Mouse (Mus musculus): ENCODE results near the gene Hoxb3. TPM values are rescaled to one million over a fixed set of nuclear protein-coding genes. Genes with fewer than 3 reads are reported as not detected.

Gene Hoxb3
- polyA plus RNA-seq, 1 experiment from 2014 or later = 0.11 TPM

GRCm38 (mm10) chr11:96290705-96291355, 32.3 kb upstream of the Hoxb3 start:
- whole genome bisulfite sequencing = 2% methylated on average over 17 of the region's 17 CpGs

DNA sequence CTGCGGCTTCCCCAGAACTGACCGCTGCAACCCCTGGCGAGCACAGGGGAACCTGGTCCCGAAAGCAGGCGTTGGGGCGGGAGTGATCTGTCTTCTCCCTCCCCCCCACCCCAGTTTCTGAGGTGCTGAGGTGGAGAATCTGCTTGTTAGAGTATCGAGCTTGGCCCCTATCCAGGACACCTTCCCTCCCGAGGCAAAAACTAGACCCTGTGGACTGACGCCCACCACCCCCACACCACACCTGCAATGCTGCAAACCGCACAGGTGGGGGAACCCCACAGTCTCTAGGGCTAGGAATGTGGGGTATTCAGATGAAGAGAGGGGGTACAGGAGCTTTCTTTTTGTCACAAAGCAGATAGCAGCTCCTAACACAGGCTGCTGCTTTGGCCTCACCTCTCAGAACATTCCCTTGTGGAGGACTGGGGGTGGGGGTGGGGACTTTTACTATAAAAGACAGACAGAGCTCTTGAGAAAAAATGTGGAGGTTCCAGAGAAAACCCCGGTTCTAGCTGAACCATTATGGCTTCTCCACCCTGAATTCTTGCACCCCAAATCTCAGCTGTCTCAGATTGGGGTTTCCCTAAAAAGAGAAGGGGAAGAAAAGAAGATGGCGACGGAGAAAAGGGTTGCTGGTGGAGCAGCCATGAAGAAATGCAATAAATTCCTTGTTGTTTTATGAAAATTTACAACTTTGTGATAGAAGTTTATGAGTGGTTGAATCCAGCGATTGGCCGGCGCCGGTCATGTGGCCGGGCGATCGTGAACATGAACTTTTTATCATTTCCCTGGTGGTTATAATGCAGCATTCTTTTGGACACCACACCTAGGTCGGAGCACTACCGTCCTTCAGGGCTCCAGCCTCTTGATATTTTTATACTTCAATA, 31.2 kb upstream of the Hoxb3 start, which contains the start of gene Hoxb6:
Gene Hoxb6 (plus strand): TSS at position 796 of the 884 bp plus-strand sequence.
- H3K4me1 ChIP-seq (replicated peaks) = 0 out of 2 replicates have a peak, but pooled peaks cover under 1% of the 10 kb centered on the region
- H3K9ac ChIP-seq (replicated peaks) = no peak within 1 kb of the TSS
- H3K27me3 ChIP-seq = peaks cover 98% of the 10 kb centered on the region
- H3K27ac ChIP-seq = no peak within 1 kb of the TSS
- WGBS = 2% methylated on average over 22 of the region's 22 CpGs
- H3K4me3 ChIP-seq (replicated peaks) = no peak within 1 kb of the TSS
- ATAC-seq = no peak
- no peaks in the 10 kb centered on the region for H3K36me3 ChIP-seq
- H3K4me2 ChIP-seq (replicated peaks) = no peak within 1 kb of the TSS
- no peaks in the 10 kb centered on the region for H3K9me3 ChIP-seq

More at GRCm38 (mm10) chr11:96290705-96291355, 32.3 kb upstream of the Hoxb3 start:
- ATAC-seq = no peak
- Histone ChIP-seq H3K9me3 (no peaks in the 10 kb centered on the region), H3K36me3 (no peaks in the 10 kb centered on the region), H3K4me1 (replicated peaks) (0 out of 2 replicates have a peak, but pooled peaks cover 4% of the 10 kb centered on the region), H3K4me3 (replicated peaks) (no peak overlapping the region), H3K27me3 (peaks cover 98% of the 10 kb centered on the region), H3K4me2 (replicated peaks) (no peak overlapping the region), H3K27ac (no peak overlapping the region), H3K9ac (replicated peaks) (no peak overlapping the region)

DNA sequence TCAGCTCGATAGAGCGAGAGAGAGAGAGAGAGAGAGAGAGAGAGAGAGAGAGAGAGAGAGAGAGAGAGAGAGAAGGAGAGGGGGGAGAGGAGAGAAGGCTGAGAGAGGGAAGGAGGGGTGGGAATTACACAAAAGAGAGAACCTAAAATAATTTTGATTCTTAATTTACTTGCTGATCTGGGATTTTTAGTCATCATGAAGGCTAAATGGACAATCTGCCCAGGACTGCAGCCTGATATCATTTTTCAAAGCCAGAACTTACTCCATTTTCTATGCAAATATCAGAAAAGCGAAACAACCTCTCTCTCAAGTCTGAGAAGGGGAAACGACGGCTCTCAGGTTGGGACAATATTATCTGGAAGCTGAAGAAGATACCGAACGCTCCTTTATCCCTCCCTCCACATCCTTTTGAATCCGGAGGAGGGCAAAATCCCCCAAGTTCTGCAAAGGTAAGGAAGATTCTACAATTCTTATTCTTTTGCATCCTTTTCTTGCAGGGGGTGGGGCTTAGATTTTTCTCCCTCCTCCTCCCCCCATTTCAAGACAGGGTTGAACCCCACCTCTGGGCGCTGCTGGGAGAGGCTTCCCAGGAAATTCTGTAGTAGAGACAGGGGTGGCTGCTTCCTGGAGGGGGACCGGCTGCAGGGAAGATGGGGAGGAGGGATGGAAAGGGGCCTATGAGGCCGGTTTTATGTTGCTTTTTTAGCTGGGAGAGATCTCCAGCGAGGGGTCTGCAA, 30.4 kb upstream of the Hoxb3 start:
- no peak for ATAC-seq
- Histone ChIP-seq H3K36me3 (no peaks in the 10 kb centered on the region), H3K9ac (replicated peaks) (no peak overlapping the region), H3K4me3 (replicated peaks) (no peak overlapping the region), H3K27ac (no peak overlapping the region), H3K27me3 (peaks cover 98% of the 10 kb centered on the region), H3K4me1 (replicated peaks) (no peaks in the 10 kb centered on the region), H3K4me2 (replicated peaks) (no peak overlapping the region), H3K9me3 (no peaks in the 10 kb centered on the region)
- under 1% methylated on average over 12 of the region's 12 CpGs for WGBS

GRCm38 (mm10) chr11:96293302-96293921, 29.7 kb upstream of the Hoxb3 start:
- Histone ChIP-seq H3K27ac (no peak overlapping the region), H3K4me2 (replicated peaks) (no peak overlapping the region), H3K4me1 (replicated peaks) (no peaks in the 10 kb centered on the region), H3K9me3 (no peaks in the 10 kb centered on the region), H3K36me3 (no peaks in the 10 kb centered on the region), H3K4me3 (replicated peaks) (no peak overlapping the region), H3K27me3 (peaks cover 98% of the 10 kb centered on the region), H3K9ac (replicated peaks) (no peak overlapping the region)
- under 1% methylated on average over 22 of the region's 22 CpGs for WGBS
- no peak for ATAC-seq

- Histone ChIP-seq H3K4me2 (replicated peaks) (no peak overlapping the region), H3K27me3 (peaks cover 98% of the 10 kb centered on the region), H3K4me3 (replicated peaks) (no peak overlapping the region), H3K9ac (replicated peaks) (no peak overlapping the region), H3K36me3 (no peaks in the 10 kb centered on the region), H3K27ac (no peak overlapping the region), H3K4me1 (replicated peaks) (0 out of 2 replicates have a peak, but pooled peaks cover 3% of the 10 kb centered on the region), H3K9me3 (no peaks in the 10 kb centered on the region)
- no peak for ATAC-seq
- WGBS = under 1% methylated on average over 32 of the region's 32 CpGs
These were observed 28.7 kb upstream of the Hoxb3 start for GRCm38 (mm10) chr11:96294245-96295091.

DNA sequence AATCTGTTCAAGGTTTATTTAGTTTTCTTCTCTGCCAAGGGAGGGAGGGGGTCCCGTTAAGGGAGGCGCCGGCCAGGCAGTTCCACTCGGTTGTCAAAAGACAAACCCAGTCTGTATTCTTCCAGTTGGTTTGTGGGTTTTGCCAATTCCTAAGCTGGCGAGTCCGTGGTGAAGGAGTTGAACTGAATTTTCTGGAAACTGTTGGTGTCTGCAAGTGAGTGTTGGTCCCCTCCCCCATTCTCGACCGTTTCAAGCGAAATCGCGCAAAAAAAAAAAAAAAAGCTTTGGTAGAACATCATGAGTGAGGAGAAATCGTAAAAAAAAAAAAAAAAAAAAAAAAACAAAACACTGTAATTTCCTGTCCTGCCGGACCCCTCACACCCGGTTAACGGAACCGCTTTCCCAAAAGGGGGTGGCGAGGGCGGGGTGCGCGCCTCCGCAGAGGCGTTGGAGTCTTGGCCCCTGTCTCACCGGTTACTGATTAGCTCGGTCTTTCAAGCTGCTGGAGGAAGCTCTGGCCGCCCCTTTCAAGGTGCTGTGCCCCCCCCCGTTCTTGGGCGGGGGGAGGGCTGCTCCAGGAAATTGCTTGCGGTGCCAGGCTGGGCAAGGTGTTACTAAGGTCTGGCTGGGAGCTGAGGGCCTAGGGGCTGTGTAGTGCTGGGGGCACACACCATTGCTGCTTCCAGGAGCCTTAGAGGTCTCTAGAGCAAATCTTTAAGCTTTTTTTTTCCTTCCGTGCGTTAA, 27.9 kb upstream of the Hoxb3 start:
- Histone ChIP-seq H3K36me3 (no peaks in the 10 kb centered on the region), H3K27ac (no peak overlapping the region), H3K4me3 (replicated peaks) (no peak overlapping the region), H3K4me2 (replicated peaks) (no peak overlapping the region), H3K4me1 (replicated peaks) (0 out of 2 replicates have a peak, but pooled peaks cover 3% of the 10 kb centered on the region), H3K9ac (replicated peaks) (no peak overlapping the region), H3K27me3 (peaks cover 98% of the 10 kb centered on the region), H3K9me3 (no peaks in the 10 kb centered on the region)
- no peak for ATAC-seq
- WGBS = under 1% methylated on average over 30 of the region's 30 CpGs

GRCm38 (mm10) chr11:96296997-96297396, 26.1 kb upstream of the Hoxb3 start:
- no peak for ATAC-seq
- WGBS = 2% methylated on average over 2 of the region's 2 CpGs
- Histone ChIP-seq H3K9ac (replicated peaks) (no peak overlapping the region), H3K27ac (no peak overlapping the region), H3K9me3 (no peaks in the 10 kb centered on the region), H3K4me2 (replicated peaks) (no peak overlapping the region), H3K4me3 (replicated peaks) (no peak overlapping the region), H3K27me3 (peaks cover 100% of the 10 kb centered on the region), H3K4me1 (replicated peaks) (0 out of 2 replicates have a peak, but pooled peaks cover 3% of the 10 kb centered on the region), H3K36me3 (no peaks in the 10 kb centered on the region)

DNA sequence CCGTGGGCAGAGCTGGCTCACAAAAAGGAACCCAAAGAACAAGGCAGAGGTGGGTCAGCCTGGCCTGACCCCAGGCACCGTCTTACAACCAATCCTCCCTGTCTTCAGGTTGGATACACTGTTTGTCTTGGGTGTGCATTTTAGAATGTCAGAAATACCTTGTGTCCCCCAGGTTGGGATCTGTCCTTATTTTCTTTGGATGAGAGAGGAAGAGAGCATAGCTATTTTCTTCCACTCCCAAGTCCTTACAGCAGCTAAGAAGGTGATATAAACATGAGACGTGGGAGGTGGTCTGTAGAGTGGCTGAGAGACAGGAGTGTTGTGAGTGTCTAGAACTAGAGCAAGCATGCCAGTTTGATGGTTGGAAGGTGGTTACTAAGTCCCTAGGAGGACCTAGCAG, 25.7 kb upstream of the Hoxb3 start:
- ATAC-seq = no peak
- WGBS = 1% methylated on average over 3 of the region's 3 CpGs
- Histone ChIP-seq H3K4me2 (replicated peaks) (no peak overlapping the region), H3K9ac (replicated peaks) (no peak overlapping the region), H3K4me3 (replicated peaks) (no peak overlapping the region), H3K36me3 (no peaks in the 10 kb centered on the region), H3K9me3 (no peaks in the 10 kb centered on the region), H3K27me3 (peaks cover 100% of the 10 kb centered on the region), H3K4me1 (replicated peaks) (0 out of 2 replicates have a peak, but pooled peaks cover 3% of the 10 kb centered on the region), H3K27ac (no peak overlapping the region)

DNA sequence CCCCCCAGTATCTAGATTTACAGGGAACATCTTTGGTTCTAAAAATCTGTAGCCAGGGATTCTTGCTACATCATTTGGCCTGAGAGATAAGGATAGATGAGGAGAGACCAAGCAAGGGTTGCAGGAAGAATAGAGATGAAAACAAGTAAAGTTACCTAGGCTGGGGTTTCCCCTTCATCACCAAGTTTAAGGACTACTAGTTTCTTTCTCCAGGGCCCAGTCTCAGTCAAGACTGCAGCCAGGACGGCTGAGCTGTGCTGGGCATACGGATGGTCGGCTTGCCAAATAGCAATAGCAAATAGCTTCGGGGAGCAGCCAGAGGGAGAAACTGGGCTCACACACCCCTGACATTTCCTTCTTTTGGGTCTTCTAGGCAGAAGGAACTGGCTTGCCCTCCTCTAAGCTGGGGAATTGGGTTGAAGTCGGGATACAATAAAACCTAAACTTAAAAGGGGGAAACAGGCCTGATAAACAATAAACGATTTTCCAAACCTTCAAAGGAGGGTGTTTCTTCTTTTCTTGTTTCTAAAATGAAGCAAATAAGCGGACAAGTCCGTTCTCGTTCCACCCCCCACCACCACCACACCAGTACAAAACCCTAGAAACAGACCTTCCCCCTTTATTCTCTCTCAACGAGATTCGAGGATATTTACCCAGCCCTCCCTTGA, 25.0 kb upstream of the Hoxb3 start:
- ATAC-seq = no peak
- no peak overlapping the region for H3K4me3 ChIP-seq (replicated peaks)
- no peak overlapping the region for H3K4me2 ChIP-seq (replicated peaks)
- H3K27me3 ChIP-seq = peaks cover 100% of the 10 kb centered on the region
- no peak overlapping the region for H3K27ac ChIP-seq
- no peaks in the 10 kb centered on the region for H3K36me3 ChIP-seq
- 0 out of 2 replicates have a peak, but pooled peaks cover 3% of the 10 kb centered on the region for H3K4me1 ChIP-seq (replicated peaks)
- 3% methylated on average over 11 of the region's 11 CpGs for WGBS
- no peak overlapping the region for H3K9ac ChIP-seq (replicated peaks)
- no peaks in the 10 kb centered on the region for H3K9me3 ChIP-seq

All from midbrain, embryonic 13.5 days (tissue).